In the genomic region with DNA sequence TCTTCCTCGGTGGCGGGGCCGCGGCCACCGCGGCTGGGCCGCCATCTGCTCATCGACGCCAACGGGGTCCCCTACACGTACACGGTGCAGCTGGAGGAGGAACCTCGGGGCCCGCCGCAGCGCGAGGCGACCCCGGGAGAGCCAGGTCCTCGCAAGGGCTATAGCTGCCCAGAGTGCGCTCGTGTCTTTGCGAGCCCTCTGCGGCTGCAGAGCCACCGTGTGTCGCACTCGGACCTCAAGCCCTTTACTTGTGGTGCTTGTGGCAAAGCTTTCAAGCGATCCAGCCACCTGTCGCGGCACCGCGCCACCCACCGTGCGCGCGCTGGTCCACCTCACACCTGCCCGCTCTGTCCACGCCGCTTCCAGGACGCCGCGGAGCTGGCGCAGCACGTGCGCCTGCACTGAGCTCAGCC, we compare ENCODE assay signal across 8 mouse cellular contexts. TPM values are rescaled to one million over a fixed set of nuclear protein-coding genes. Genes with fewer than 3 reads are reported as not detected.
DNase-seq lines count a peak whose midpoint lies in the region; ATAC-seq lines count a peak whose summit lies in the region.

No protein-coding gene starts in this region.

- H3K27ac ChIP-seq in embryonic facial prominence, embryonic 10.5 days (replicated peaks): peak overlapping the region; percentile 55
- H3K27ac ChIP-seq in hindbrain, embryonic 15.5 days (replicated peaks): 0 out of 2 replicates have a peak overlapping the region, but pooled peaks have one; percentile 24
- H3K27ac ChIP-seq in neural tube, embryonic 12.5 days: no peak overlapping the region

- H3K9me3 ChIP-seq in embryonic facial prominence, embryonic 10.5 days: 0 out of 2 replicates have a peak, but pooled peaks cover 3% of the 10 kb centered on the region
- no peaks in the 10 kb centered on the region for H3K9me3 ChIP-seq in hindbrain, embryonic 15.5 days
- H3K9me3 ChIP-seq in neural tube, embryonic 12.5 days: no peaks in the 10 kb centered on the region

- DNase-seq in kidney, postnatal 14 days: peak; percentile 21
- DNase-seq in kidney, adult 18-20 months: no peak
- peak; percentile 40 for DNase-seq in embryonic facial prominence, embryonic 10.5 days (ENCODE audit: low spot score)
- no peak for DNase-seq in adrenal gland, postnatal 36 days
- DNase-seq in adrenal gland, postnatal 4 days (ENCODE audit: low spot score in 2 of 2): no peak
- DNase-seq in adipocyte (ENCODE audit: low spot score): no peak

- ATAC-seq in hindbrain, embryonic 15.5 days (ENCODE audit: low FRiP score, low read depth): no peak
- ATAC-seq in neural tube, embryonic 12.5 days (ENCODE audit: low FRiP score, low read depth): no peak

- peak overlapping the region; percentile 84 for H3K9ac ChIP-seq in hindbrain, embryonic 15.5 days
- H3K9ac ChIP-seq in neural tube, embryonic 12.5 days: peak overlapping the region; percentile 65

- H3K36me3 ChIP-seq in embryonic facial prominence, embryonic 10.5 days (replicated peaks): no peaks in the 10 kb centered on the region
- H3K36me3 ChIP-seq in hindbrain, embryonic 15.5 days: no peaks in the 10 kb centered on the region
- H3K36me3 ChIP-seq in neural tube, embryonic 12.5 days: no peaks in the 10 kb centered on the region

- peaks cover 73% of the 10 kb centered on the region for H3K27me3 ChIP-seq in embryonic facial prominence, embryonic 10.5 days (replicated peaks; ENCODE audit: low read depth, poor library complexity, severe bottlenecking)
- H3K27me3 ChIP-seq in hindbrain, embryonic 15.5 days: peaks cover 28% of the 10 kb centered on the region
- peaks cover 53% of the 10 kb centered on the region for H3K27me3 ChIP-seq in neural tube, embryonic 12.5 days (replicated peaks)

- peaks cover 53% of the 10 kb centered on the region for H3K4me1 ChIP-seq in embryonic facial prominence, embryonic 10.5 days
- peaks cover 62% of the 10 kb centered on the region for H3K4me1 ChIP-seq in hindbrain, embryonic 15.5 days (replicated peaks)
- H3K4me1 ChIP-seq in neural tube, embryonic 12.5 days: peaks cover 38% of the 10 kb centered on the region

- 3% methylated on average over 45 of the region's 45 CpGs for WGBS in embryonic facial prominence, embryonic 10.5 days
- 4% methylated on average over 44 of the region's 45 CpGs for WGBS in hindbrain, embryonic 15.5 days
- 2% methylated on average over 45 of the region's 45 CpGs for WGBS in neural tube, embryonic 12.5 days

- peak overlapping the region; percentile 93 for H3K4me2 ChIP-seq in hindbrain, embryonic 15.5 days
- peak overlapping the region; percentile 91 for H3K4me2 ChIP-seq in neural tube, embryonic 12.5 days (replicated peaks)

- H3K4me3 ChIP-seq in embryonic facial prominence, embryonic 10.5 days: peak overlapping the region; percentile 88
- H3K4me3 ChIP-seq in hindbrain, embryonic 15.5 days: peak overlapping the region; percentile 79
- peak overlapping the region; percentile 79 for H3K4me3 ChIP-seq in neural tube, embryonic 12.5 days

RNA-seq across cellular contexts. Expression of gene Zfp580, which starts 1.6 kb away (rescaled TPM):
- 29.8 and 33.9 TPM in 2 replicates for polyA plus RNA-seq in embryonic facial prominence, embryonic 10.5 days (2016; fragmentation: Nextera tagmentation; extraction: Ambion mirVana)
- 90.6 and 113 TPM in 2 replicates for polyA plus RNA-seq in hindbrain, embryonic 15.5 days (2015; fragmentation: Nextera tagmentation; extraction: Ambion mirVana)
- polyA plus RNA-seq in neural tube, embryonic 12.5 days (2016; fragmentation: Nextera tagmentation; extraction: Ambion mirVana): 53.5 and 56.0 TPM in 2 replicates
- 1 to 10 TPM; 6.4 to 9.3 TPM for total RNA-seq in adrenal gland, postnatal 36 days (2021)
- 10 to 100 TPM; 19.9 to 23.6 TPM for total RNA-seq in adrenal gland, postnatal 4 days (2021)

RNA-seq across cellular contexts. Expression of gene U2af2, which starts 9.0 kb away (rescaled TPM):
- polyA plus RNA-seq in embryonic facial prominence, embryonic 10.5 days (2016; fragmentation: Nextera tagmentation; extraction: Ambion mirVana): 182 and 189 TPM in 2 replicates
- 99.8 and 101 TPM in 2 replicates for polyA plus RNA-seq in hindbrain, embryonic 15.5 days (2015; fragmentation: Nextera tagmentation; extraction: Ambion mirVana)
- 147 and 163 TPM in 2 replicates for polyA plus RNA-seq in neural tube, embryonic 12.5 days (2016; fragmentation: Nextera tagmentation; extraction: Ambion mirVana)
- 100 to 1,000 TPM; 143 to 180 TPM for total RNA-seq in adrenal gland, postnatal 36 days (2021)
- total RNA-seq in adrenal gland, postnatal 4 days (2021): 100 to 1,000 TPM; 207 to 230 TPM

RNA-seq across cellular contexts. Expression of gene Zfp784, which starts 14.7 kb away (rescaled TPM):
- polyA plus RNA-seq in embryonic facial prominence, embryonic 10.5 days (2016; fragmentation: Nextera tagmentation; extraction: Ambion mirVana): 2.7 and 2.8 TPM in 2 replicates
- 7.8 and 9.3 TPM in 2 replicates for polyA plus RNA-seq in hindbrain, embryonic 15.5 days (2015; fragmentation: Nextera tagmentation; extraction: Ambion mirVana)
- 4.2 and 5.9 TPM in 2 replicates for polyA plus RNA-seq in neural tube, embryonic 12.5 days (2016; fragmentation: Nextera tagmentation; extraction: Ambion mirVana)
- total RNA-seq in adrenal gland, postnatal 36 days (2021): 1 to 10 TPM; 3.8 to 4.5 TPM
- total RNA-seq in adrenal gland, postnatal 4 days (2021): 1 to 10 TPM; 7.0 to 7.1 TPM

RNA-seq across cellular contexts. Expression of gene 4632433K11Rik, which starts 19.0 kb away (rescaled TPM):
- not detected in 2 replicates for polyA plus RNA-seq in embryonic facial prominence, embryonic 10.5 days (2016; fragmentation: Nextera tagmentation; extraction: Ambion mirVana)
- polyA plus RNA-seq in hindbrain, embryonic 15.5 days (2015; fragmentation: Nextera tagmentation; extraction: Ambion mirVana): not detected in 2 replicates
- polyA plus RNA-seq in neural tube, embryonic 12.5 days (2016; fragmentation: Nextera tagmentation; extraction: Ambion mirVana): not detected in 2 replicates
- total RNA-seq in adrenal gland, postnatal 36 days (2021): not detected
- total RNA-seq in adrenal gland, postnatal 4 days (2021): not detected

RNA-seq across cellular contexts. Expression of gene Epn1, which starts 27.1 kb away (rescaled TPM):
- 56.7 and 58.8 TPM in 2 replicates for polyA plus RNA-seq in embryonic facial prominence, embryonic 10.5 days (2016; fragmentation: Nextera tagmentation; extraction: Ambion mirVana)
- polyA plus RNA-seq in hindbrain, embryonic 15.5 days (2015; fragmentation: Nextera tagmentation; extraction: Ambion mirVana): 105 and 118 TPM in 2 replicates
- polyA plus RNA-seq in neural tube, embryonic 12.5 days (2016; fragmentation: Nextera tagmentation; extraction: Ambion mirVana): 73.4 and 80.5 TPM in 2 replicates
- total RNA-seq in adrenal gland, postnatal 36 days (2021): 100 to 1,000 TPM; 146 to 155 TPM
- total RNA-seq in adrenal gland, postnatal 4 days (2021): 100 to 1,000 TPM; 166 to 167 TPM

Comparison
In these comparisons a context has a peak if more than half of its experiments do, and no peak if none do; other contexts are left out.
1. DNase-seq: peak in kidney, postnatal 14 days (single experiment) and embryonic facial prominence, embryonic 10.5 days (single experiment); none in kidney, adult 18-20 months (single experiment), adrenal gland, postnatal 36 days (0 of 2), adrenal gland, postnatal 4 days (0 of 2) and adipocyte (single experiment).
2. Peak in every context shown above with its lines, with median percentiles within 50 percentile points of each other: H3K4me3 ChIP-seq.